Mouse (Mus musculus) myocyte (in vitro differentiated cells): ENCODE measurements around the gene Zfp764.

Experiments
- E2F4 ChIP-seq: IDR thresholded peaks from one replicate; pipeline ENCODE4 v1.6.1; 2011; ENCODE audit warnings: mild to moderate bottlenecking, control low read depth, moderate library complexity; ENCODE audit not compliant: insufficient read depth
- MYOG ChIP-seq, 3 experiments: IDR thresholded peaks; one replicate each; pipeline ENCODE4 v1.6.1; 2011; ENCODE audit warnings: control low read depth in 2 of 3, low read depth in 2 of 3, mild to moderate bottlenecking in 2 of 3; ENCODE audit not compliant: insufficient read length in 2 of 3, control insufficient read depth in 1 of 3, insufficient read depth in 1 of 3
- POLR2A ChIP-seq: IDR thresholded peaks from one replicate; pipeline ENCODE4 v1.6.1; 2011; ENCODE audit warnings: low read depth, mild to moderate bottlenecking, control low read depth, moderate library complexity; ENCODE audit not compliant: insufficient read length
- POLR2AphosphoS2 ChIP-seq: IDR thresholded peaks from one replicate; pipeline ENCODE4 v1.6.1; 2011; ENCODE audit warnings: low read depth, control low read depth; ENCODE audit not compliant: insufficient read length
- USF1 ChIP-seq: IDR thresholded peaks from one replicate; pipeline ENCODE4 v1.6.1; 2011; ENCODE audit warnings: low read depth, mild to moderate bottlenecking, control low read depth, moderate library complexity

DNA sequence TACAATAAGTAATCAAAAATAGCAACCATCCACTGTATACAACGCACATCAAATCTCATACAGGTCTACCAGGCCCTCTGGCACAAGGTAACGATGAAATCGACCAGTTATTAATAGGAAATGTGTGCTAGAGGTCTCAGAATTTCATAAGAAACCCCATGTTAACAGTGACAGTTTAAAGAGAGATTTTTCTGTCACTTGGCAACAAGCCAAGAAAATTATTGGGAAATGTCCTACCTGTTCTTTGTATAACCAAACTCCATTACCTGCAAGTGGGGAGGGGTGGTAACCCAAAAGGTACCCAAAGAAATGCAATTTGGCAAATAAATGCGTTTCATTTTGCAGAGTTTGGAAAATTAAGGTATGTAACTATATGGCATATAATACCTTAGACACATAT is 48.1 kb downstream of the Zfp764 start:
- no peak for TF ChIP-seq E2F4
- no peak for TF ChIP-seq POLR2AphosphoS2
- no peak for TF ChIP-seq USF1
- TF ChIP-seq MYOG (IDR thresholded peaks at IDR 0.05; ENCODE audit: control insufficient read depth in 1 of 3, insufficient read depth in 1 of 3, insufficient read length in 2 of 3, low read depth in 2 of 3), result no peak
- TF ChIP-seq POLR2A, result no peak
